Mouse (Mus musculus) cerebellum, adult 18-20 months (tissue): ENCODE results near the gene Chn2.
"Not testable (repeated sequence)": the region's sequence is repeated elsewhere in the genome, so short reads cannot be mapped to it uniquely, and the experiment has no call there.

Source experiments
- DNase-seq, 2 experiments: peaks; one replicate each; pipeline ENCODE4 v3.0.0; 2021

The Chn2 gene

DNA sequence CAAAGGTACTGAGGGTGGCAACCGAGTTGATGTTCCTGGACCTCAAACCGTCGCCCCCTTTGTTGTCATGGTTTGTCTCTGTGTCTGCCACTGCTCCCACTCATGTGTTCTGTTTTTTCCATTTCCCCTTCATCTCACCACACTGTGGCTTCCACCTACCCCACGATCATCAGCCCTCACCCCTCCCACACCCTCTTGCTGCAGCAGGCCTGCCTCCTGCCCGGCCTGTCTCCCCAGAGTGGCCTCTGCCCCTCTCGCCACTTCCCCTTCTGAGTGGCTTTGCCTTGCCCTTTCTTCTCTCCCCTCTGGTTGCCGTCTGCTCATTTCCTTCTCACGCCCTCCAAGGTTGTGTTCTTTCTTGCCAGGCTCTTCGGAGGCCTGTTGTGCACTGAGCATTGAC is 123.4 kb downstream of the Chn2 start:
- no peak for DNase-seq

DNA sequence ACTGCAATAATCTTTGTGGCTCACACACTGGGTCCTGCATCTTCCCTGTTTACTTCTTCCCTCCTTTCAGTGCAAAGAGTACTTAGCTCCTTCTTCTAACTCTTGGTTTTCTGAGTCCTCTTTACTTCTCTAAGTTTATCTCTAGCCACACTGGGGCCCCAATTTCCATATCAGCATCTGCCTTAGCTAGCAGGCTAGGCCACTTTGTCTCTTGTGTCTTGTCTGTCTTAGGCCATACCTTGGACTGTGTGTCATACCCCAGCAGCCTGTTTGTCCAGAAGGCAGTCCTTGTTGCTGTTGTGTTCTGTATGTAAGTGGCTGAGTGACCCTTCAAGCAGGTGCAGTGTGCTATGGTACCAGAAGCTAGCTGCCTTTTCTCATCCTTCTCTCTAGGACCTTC is 124.3 kb downstream of the Chn2 start:
- no peak for DNase-seq

DNA sequence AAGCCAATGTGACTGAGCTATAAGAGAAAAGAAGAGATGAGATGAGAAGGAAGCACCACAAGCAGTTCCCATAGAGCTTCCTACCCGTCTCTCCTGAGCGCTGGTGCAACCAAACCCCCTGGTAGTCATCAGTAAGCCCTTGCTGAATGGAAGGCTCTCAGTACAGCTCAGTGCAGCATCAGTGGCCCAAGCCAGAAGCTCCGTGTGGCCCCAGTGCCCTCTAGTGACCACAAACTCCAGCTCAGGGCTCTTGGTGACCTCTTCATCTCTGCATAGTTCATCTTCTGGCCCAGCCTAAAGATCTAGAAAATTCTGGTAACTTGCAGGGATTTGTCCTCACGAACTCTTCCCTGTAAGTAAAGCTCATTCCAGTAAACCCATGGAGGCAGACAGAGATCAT is 125.4 kb downstream of the Chn2 start:
- DNase-seq: peak; percentile 67 to 76

DNA sequence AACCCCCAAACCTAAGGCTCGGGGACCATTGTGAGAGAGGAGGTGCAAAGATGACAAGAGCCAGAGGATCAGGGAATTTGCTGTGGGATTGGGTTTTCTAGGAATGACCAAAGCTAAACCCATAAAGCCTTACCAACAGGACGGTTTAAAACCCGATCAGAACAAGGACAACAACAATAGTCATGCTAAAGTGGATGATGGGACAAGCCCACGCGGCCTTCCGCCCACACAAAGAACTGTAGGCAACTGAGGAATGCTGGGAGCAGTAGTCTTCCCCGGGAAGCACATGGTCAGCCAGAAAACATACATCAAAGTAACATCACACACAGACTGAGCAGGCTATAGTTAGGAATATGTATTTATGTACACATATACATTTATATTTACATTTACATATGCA is 125.9 kb downstream of the Chn2 start:
- no peak for DNase-seq

DNA sequence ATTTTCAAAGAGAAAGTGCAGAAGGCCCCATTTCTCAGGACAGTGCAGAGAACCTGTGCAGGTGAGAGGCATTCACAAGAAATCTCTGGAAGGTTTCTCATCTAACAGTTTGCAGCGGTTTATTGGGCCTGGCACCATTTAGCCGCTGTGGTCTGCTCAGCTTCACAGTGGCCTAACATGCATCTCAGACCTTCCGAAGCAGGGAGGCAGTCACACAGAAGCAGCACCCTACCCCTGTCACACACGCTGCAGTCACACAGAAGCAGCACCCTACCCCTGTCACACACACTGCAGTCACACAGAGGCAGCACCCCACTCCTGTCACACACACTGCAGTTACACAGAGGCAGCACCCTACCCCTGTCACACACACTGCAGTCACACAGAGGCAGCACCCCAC is 126.5 kb downstream of the Chn2 start:
- peak in 1 of 2 experiments; percentile 1 for DNase-seq

DNA sequence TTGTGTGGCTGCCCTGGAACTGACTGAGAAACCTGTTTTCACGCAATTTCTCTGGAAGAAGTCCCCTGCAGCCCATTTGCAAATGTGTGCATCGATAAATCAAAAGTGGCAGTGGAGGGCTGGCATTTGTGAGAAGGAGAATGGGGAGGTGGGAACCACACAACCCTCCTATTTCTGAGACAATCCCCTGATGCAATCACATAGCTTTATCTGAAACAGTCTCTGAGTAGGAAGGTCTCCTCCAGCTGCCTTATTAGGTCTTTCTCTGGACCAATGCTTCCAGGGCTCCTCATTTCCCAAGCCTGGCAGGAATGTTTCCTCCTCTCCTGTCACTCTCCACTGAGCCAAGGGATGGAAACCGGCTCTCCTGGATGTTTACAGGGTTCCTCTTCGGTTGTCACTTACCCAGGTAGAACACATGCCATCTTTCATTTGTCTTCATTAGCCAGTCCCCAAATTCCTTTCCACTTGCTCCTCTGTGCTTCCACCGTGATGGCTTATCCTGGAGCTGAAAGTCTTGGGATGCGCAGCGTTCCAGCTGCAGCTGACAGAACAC is 127.7 kb downstream of the Chn2 start:
- peak in 1 of 2 experiments; percentile 9 for DNase-seq

DNA sequence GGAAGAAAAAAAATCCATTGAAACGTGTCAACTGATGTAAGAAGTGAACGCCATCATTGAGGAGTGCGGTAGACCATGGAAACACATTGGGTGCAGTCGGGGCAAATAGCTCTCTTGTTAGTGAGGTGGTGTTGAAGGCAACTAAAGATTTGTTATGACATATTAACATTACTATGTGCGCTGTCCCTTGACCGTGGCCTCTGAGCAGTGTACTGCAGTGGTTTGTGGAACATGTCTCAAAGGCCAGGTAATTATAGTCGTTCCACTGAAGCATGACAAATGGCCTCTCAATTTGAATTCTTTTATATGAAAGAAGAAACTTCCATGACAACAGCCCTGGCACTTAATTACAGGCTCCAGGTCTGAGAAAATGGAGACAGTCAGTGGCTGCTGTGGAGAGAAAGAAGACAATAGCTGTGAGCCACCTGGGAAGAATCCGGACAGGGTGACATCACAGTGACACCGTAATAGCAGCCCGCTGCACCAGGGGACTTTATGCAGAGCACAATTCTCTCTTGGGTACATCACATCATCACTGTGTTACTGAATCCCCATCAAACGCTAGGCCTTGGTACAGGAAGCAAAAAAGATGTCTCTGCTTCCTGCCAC is 131.0 kb downstream of the Chn2 start:
- DNase-seq: peak in 1 of 2 experiments; percentile 13

DNA sequence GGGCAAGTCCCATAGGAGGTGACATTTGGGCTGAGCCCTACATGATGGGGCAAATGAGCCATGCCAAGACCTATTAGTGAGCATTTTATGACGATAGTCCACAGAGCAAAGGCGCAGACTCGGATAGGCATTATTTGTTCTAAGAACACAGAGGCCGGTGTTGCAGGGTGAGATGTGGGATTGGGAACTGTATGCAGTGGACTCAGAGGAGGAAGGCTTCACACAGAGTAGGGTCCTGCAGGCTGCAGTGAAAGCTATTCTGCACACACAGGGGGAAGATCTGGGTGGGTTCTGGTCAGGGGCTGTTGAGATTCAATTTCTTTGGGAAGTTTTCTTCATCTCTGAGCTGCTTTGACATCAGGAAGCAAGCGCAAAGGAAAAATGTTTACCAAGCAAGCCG is 132.0 kb downstream of the Chn2 start:
- peak in 1 of 2 experiments; percentile 9 for DNase-seq

DNA sequence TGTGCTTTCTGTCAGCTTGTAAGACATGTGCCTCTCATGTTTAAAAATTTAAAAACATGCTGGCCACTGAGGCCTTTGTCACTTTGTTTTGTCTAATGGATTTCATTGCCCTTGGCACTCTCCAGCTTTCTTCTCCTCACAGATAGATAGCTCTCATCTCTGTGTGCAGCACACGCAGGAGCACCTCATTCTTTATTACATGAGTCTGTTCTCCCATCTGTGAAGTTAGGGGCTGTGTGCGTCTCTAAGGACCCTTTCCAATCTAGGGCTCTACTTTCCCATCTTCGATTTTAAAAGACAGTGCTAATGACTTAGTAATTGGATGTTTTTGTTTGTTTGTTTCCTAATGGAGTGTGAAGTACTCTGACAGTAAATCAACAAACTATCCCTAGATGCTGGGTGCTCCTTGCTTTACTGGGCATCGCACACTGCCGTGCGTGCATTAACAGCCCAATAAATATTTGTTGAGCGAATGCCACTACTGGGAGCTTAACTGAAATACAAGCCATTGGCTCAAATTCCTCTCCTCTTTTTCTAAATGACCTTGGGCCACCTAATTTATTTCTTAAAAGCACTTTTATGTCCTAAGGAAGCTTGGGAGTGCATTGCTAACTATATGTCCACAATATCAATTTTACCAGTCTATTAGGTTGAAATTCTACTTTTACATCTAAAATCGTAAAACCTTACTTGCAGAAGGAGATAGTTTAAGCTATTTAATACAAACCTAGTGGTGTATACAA is 136.3 kb downstream of the Chn2 start:
- no peak for DNase-seq

DNA sequence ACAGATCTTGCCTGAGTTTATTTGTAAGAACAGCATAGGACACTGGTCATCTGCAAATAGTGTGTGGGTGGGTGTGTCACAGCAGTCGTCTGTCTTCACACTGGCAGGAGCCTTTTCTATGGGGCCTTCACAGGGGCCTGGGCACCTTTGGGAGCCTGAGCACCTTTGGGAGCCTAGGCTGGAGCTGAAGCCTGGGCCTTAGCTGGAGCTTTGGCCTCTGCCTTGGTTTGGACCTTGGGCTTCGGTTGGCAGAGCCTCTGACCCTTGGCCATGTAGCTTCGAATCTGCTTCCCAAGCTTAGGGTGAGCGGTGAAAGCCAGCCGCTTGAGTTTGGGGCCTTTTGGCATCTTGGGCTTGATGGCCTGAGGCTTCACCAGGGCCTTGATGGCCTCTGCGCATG is 137.7 kb downstream of the Chn2 start:
- DNase-seq: not testable (repeated sequence)

DNA sequence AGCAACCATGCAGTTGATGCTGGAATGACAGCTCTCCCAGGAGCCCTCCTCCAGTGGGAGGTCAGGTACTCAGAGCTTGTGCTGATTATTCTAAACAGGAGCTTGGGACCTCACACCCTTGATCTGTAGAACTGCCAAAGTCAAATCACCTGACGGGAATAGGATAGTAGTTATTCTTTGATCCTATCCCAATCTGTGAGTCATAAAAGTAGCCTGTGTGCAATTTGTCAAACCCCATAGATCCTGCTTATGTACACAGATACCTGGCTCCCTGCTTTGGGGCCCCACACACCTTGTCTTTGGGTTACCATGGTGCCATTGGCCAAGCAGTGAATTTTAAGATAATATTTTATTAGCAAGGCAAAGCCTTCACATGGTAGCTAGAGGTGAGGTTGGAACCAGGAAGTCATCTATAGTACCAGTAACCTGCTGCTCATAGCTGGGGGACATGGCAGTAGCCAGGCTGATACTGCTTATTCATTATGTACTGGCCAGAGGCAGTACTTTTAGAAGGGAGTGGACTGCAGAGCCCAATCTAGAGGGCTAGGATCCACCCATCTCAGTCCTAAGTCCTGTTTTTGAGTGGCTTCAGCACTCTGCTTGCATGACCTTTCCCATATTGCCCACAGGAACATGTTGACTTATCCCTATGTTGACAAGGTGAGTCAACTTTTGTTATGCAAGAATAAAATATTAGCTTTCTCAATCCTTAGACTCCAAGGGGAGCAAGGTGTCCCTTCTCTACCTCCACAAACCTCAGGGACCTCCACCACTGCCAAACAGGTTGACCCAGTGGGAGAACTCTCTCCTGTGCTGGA is 139.9 kb downstream of the Chn2 start:
- no peak for DNase-seq

DNA sequence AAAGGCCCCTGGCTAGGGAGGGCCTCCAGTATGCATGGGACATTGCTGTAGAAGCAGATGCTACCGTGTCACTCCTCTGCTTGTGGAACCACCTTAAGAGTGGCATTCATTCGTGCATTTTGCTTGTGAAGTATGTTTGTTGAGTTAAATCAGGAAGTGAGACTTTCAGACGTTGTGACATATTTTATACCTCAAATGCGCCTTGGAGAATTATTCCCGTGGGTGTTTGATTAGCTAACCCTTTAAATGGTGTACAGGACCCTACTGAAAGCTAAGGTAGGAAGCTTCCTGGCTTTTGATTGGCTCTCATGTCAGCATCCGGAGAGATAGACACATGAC is 140.5 kb downstream of the Chn2 start:
- no peak for DNase-seq

DNA sequence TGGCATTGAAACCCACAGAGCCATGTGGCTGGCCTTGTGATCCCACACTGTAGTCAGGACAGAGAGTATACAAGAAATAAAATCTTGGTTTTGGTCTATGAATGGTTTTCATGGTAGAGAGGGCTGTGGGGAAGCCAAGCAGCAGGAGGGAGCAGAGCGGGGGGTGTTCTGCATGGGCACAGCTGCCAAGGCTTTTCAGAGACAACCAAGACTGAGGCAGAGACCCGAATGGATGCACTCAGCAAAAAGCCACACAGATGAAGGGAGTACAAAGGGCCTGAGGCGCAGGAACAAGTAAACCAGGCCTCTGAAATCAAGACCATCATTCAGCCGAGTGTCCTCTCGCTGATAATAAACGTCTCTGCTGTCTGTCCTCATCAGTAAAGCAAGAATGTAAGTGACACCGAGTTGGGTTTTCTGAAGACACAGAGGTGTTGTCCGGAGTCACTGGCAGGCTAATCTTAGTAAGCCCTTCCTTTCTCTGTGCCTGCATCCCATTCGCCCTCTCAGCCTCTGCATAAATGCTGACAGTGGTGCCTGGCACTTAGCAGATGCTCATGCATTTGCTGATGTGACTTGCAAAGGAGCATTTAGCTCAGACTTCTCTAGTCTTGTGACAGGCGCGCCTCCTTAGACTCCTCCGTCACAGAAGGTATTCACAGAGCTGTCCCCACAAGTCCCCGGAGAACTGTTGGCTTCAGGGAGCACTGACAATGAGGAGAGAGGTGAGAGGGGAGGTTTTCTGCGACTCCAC is 144.6 kb downstream of the Chn2 start:
- DNase-seq: no peak

DNA sequence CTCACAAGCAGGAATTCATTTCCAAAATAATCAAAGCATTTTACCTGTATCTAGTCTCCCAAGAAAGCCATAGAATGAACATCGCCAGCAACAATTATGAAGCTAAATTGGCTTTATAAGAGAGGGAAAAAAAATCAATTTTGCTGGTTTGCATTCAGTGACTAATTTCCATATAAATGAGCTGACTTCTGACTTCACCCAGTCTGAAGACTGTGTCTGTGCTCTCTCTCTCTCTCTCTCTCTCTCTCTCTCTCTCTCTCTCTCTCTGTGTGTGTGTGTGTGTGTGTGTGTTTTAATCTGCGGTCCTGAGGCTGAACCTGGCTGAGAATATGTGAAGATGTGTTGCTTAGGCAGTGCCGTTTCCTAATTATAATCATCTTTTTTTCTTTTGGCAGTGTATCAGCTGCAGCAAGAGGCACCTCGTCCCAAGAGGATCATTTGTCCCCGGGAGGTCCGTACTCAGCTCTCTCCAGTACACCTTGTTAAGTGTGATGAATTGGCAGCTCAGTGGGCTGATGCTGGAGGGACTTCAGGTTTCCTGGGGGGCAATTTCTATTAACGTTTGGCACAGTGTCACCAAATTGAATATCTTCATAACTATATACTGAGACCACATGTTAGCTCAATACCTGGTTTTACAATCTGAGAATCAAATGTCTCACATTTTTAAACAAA is 154.4 kb downstream of the Chn2 start:
- DNase-seq: no peak

DNA sequence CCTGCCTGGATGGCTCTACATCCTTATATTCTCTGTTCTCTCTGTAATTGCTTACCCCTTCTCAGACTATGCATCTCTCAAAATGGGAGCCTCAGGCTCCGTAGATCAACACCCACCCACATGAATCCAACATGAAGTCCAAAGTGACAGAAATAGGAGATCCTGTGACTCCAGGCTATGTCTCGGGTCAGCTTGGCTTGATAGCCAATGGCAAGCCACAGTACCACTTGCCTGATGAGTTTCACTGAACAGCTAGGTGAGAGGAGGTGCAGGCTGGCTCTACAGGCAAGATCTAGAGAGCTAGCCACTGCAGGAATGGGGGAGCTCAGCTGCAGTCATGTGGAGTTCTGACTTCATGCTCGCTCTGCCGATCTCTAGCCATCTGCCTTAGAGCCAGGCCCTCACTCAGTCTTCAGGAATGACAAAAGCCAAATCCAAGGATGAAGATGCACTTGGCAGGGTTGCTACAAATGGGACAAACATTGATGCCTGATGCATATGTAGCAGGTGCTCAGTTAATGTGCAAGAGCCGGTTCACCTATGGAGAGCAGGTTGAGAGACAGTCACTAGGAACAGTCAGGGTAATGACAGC is 158.6 kb downstream of the Chn2 start:
- DNase-seq: peak; percentile 46 to 47

DNA sequence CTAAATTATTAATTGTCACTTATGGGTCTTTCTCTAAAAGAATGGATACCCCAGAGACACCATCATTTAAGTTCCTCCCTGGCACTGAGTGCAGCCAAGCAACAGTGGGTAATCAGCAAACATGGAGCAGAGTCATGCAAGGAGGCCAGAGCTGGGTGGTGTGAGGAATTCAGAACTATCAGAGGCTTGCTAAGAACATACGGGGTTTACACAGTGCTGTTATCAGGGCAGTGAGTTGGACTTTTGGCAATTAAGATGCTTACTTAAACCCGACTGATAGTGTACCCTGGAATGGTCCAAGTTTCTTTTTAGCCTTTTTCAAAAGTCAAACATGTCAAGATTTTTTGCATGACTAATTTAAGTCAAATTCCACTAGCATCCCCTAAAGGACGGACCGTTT is 160.2 kb downstream of the Chn2 start:
- DNase-seq: no peak

DNA sequence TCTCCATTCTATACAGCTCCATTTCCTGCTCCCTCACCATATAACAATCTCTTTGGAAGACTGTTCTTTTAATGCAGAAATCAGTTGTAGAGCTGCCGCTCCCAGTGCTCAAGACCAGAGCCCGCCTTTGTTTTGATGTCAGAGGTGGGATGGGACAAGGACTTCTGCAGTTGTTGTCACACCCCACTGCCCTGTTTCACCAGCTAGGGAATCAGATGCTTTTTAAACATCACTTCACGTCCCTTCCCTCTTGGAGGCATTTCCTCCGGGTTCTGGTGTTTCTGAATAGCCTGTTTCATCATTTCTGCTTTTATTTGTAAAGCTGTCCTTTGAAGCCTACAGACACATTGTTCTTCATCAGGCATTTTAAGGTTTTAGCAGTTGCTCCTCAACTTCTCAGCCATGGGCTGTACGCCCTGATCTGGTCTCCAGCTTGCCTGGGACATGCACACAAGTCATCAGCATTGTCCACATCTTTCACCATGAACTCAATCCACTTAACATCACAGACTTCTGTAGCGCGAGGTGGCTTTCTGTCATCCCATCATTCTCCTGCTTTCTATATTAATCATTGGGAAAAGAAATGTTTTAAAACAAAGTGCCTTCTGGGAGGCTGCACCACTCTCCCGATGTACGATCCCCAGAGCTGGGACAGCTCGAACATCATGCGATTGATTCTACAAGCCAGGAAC is 160.8 kb downstream of the Chn2 start:
- DNase-seq: no peak

DNA sequence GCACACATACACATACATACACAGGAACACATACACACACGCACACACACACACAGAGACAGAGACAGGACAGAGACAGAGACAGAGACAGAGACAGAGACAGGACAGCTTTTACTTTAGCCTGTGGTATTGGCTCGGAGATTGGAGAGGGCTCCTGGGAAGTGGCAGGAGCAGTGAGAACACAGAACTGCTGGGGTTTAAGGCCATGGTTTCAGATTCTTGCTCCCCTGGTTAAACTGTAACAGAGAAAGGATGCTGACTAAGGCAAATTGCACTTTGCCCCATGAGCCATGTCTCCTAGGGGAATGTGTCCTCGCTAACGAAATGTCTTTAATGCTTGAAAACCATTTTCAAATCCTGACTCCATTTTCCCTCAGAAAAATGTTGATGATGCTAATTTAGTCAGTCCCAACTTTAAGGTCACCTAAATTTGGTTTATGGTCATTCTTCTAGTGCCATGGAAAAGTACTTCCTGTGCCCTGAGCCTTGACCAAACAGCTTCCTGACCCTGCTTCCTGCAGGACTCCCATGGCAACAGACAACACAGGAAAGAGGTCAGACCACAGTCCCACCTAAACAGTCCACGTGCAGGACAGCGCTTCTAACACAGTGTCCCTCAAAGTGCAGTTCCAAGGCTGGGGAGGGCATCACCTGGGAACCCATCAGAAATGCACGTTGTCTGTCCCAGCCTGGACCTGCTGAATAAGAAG is 163.1 kb downstream of the Chn2 start:
- DNase-seq: no peak

DNA sequence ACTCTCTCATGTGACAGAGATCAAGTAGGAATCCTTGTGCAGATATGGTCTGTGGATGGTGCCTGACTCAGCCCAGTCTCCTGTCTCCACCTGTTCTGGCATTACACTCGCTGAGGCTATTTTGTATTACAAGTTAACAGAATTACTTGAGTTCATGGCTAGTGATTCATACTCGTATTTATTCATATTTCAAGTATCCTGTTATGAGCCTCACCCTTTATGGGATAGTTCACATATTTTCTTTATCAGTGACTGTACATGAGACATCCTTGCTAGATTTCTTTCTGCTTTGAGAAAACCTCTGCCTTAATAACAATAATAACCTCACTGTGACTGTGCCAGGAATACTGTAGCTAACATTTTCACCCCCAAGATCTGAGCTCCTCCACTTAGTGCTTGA is 164.0 kb downstream of the Chn2 start:
- no peak for DNase-seq

DNA sequence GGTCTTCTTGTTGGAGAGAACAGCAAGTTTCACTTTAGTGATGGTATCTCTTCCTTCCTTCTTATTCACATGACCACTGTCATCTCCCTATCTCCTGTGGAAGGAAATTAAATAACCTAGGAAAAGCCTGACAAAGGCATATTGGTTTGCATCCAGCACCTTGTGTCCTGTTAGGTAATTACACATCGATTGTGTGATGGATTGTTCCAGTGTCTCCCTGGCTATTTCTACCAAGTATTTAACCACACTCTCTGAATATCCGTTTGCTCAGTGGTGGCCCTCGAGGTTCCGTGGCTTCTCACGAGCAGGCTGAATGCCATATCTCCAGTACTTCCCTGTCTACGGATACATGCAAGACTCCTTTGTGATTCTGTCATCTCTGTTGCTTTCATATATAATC is 164.6 kb downstream of the Chn2 start:
- no peak for DNase-seq

DNA sequence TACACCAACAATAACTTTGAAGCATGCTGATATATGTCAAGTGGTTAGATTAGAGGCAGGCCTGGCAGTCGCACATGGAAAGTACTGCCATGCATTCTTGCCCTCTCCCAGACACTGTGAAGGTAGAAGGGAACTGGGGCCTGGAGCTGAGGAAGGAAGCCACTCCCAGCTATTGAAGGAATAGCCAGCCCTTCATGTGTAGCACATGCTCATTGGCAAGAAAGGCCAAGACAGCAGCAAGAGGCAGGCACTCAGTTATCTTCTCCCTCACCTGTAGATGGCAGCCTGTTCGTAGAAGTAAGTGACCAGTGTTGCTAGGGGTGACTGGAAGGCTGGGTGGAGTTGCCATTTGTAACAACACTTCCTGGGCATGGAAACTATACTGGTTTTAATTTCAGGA is 165.6 kb downstream of the Chn2 start:
- DNase-seq: no peak
